Mouse (Mus musculus) brown adipose tissue, adult 24 weeks (tissue): Measurements from ENCODE around the gene Ednra. TPM values are rescaled to one million over a fixed set of nuclear protein-coding genes. Genes with fewer than 3 reads are reported as not detected.

ENCODE experiments used
- H3K27ac ChIP-seq: fragments of 200-500 bp; replicated peaks from 2 replicates; pipeline ENCODE4 v1.5.1; 2012; ENCODE audit warnings: low read depth, mild to moderate bottlenecking, low read length
- H3K4me1 ChIP-seq: fragments of 200-500 bp; 2 replicates; pipeline ENCODE4 v1.6.1; 2012; ENCODE audit warnings: low read length, mixed read lengths; ENCODE audit not compliant: control insufficient read depth, insufficient read depth, insufficient read length
- H3K4me3 ChIP-seq: fragments of 200-500 bp; 2 replicates; pipeline ENCODE4 v1.5.1; 2012; ENCODE audit warnings: low read depth, mild to moderate bottlenecking, low read length, moderate library complexity; ENCODE audit not compliant: insufficient read depth
- polyA plus RNA-seq: library from polyadenylated mRNA; stranded (reverse); fragments of >200 nt; gene quantifications from 2 replicates; pipeline ENCODE4 v1.2.4, GENCODE M21; 2012; ENCODE audit not compliant: missing spikeins, insufficient read depth, insufficient read length

Gene Ednra
- polyA plus RNA-seq, 1 experiment = 2.4 TPM

- no peak overlapping the region for H3K4me3 ChIP-seq
- H3K4me1 ChIP-seq = no peaks in the 10 kb centered on the region
- no peak overlapping the region for H3K27ac ChIP-seq
Measured at GRCm38 (mm10) chr8:77637593-77637992, 86.7 kb downstream of the Ednra start.

DNA sequence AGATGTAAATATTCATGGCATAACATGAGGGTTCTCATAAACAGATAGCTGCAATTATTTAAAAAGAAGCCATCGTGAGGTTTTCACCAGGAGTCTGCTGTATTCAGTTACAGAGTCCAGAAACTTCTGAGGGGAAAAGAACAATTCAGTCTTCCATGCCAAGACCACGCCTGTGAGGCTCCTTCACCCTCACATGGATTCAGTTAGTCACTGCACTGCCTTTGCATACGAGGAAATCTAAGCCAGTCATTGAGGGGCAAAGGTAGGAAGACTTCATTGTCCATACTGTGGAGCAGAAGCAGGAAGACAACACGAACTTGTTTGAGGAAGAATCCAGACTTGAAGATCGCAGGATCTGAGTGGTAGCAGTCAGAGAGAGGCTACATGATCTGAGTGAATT is 90.2 kb downstream of the Ednra start:
- Histone ChIP-seq H3K27ac (no peak overlapping the region), H3K4me1 (no peaks in the 10 kb centered on the region), H3K4me3 (no peak overlapping the region)

DNA sequence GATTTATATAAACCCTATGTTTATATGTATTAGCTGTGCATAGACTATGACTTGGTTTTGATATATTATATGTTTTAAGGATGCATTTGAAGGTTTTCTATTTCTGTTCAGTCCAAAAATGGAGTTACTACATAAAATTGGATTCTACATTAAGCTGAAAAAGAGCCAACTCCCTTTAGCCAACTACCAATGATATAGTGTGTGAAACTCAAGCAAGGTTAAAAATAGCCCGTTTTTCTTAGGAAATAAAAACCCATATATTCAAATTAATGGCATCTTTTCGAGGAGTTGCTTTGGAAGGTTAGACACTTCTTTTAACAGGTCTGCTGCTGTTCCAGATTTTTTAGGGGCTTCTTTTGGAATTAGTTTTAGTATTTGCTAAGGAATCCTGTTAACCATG is 91.1 kb downstream of the Ednra start:
- Histone ChIP-seq H3K27ac (no peak overlapping the region), H3K4me1 (no peaks in the 10 kb centered on the region), H3K4me3 (no peak overlapping the region)

- no peak overlapping the region for H3K27ac ChIP-seq
- no peaks in the 10 kb centered on the region for H3K4me1 ChIP-seq
- H3K4me3 ChIP-seq = no peak overlapping the region
Measured at GRCm38 (mm10) chr8:77630691-77631090, 93.6 kb downstream of the Ednra start.

GRCm38 (mm10) chr8:77629858-77630537 is 94.3 kb downstream of the Ednra start:
- Histone ChIP-seq H3K27ac (no peak overlapping the region), H3K4me3 (no peak overlapping the region), H3K4me1 (no peaks in the 10 kb centered on the region)

DNA sequence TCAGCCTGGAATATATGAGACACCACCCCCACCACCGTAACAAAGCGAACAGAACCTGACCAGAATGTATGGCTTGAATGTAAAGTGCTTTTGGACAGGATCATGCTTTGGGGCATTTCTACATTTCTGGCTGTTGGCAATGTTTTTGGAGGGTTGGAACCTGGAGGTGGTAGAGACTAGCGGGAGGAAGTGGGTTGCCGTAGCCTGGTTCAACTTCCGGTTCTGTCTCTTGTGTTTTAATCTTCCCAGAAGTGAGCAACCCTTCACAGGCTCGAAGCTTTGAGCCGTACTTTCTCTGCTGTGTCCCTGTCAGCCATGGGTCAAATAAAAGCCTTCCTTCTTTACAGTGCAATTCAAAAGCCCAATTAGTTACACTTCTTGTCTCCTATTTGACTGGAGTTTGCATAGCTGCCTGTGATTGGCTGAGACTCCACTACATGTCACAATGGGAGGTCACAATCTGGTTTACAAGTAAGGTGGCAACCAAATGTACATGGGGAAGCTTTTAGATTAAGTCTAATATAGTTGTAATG is 100.5 kb downstream of the Ednra start:
- no peak overlapping the region for H3K4me3 ChIP-seq
- no peak overlapping the region for H3K27ac ChIP-seq
- H3K4me1 ChIP-seq = no peaks in the 10 kb centered on the region

- Histone ChIP-seq H3K27ac (no peak overlapping the region), H3K4me1 (no peaks in the 10 kb centered on the region), H3K4me3 (no peak overlapping the region)
Measured at GRCm38 (mm10) chr8:77617916-77618315, 106.3 kb downstream of the Ednra start.

Other genes with a start within 250 kb of the Ednra start
- gene Arhgap10, start 206.5 kb downstream of the Ednra start, polyA plus RNA-seq = 9.1 and 12.1 TPM in 2 replicates
- 6.5 and 11.3 TPM in 2 replicates for gene Prmt9, start 175.1 kb downstream of the Ednra start, polyA plus RNA-seq
- gene Tmem184c, start 113.8 kb downstream of the Ednra start, polyA plus RNA-seq = 29.3 and 43.0 TPM in 2 replicates